Mouse (Mus musculus) testis, adult 2 months (tissue): ENCODE results near the gene Ccdc186. TPM values are rescaled to one million over a fixed set of nuclear protein-coding genes. Genes with fewer than 3 reads are reported as not detected.

Experiments
- H3K27ac ChIP-seq: fragments of 200-500 bp; 2 replicates; pipeline ENCODE4 v1.5.1; 2012; ENCODE audit warnings: low read depth, low read length; ENCODE audit not compliant: control insufficient read depth, insufficient read depth
- H3K27me3 ChIP-seq: fragments of 200-500 bp; 2 replicates; pipeline ENCODE4 v1.6.1; 2012; ENCODE audit warnings: mild to moderate bottlenecking, low read length, moderate library complexity; ENCODE audit not compliant: control insufficient read depth, insufficient read depth
- H3K36me3 ChIP-seq: fragments of 200-500 bp; 2 replicates; pipeline ENCODE4 v1.6.1; 2012; ENCODE audit warnings: mild to moderate bottlenecking, low read length; ENCODE audit not compliant: control insufficient read depth, insufficient read depth
- H3K4me1 ChIP-seq: fragments of 200-500 bp; 2 replicates; pipeline ENCODE4 v1.6.1; 2012; ENCODE audit warnings: low read length; ENCODE audit not compliant: control insufficient read depth, insufficient read depth
- H3K4me3 ChIP-seq: fragments of 200-500 bp; 2 replicates; pipeline ENCODE4 v1.5.1; 2012; ENCODE audit warnings: low read depth, mild to moderate bottlenecking, low read length, moderate library complexity, mixed read lengths; ENCODE audit not compliant: control insufficient read depth
- CTCF ChIP-seq: fragments of 200-500 bp; IDR thresholded peaks from 2 replicates; pipeline ENCODE4 v1.5.1; 2012; ENCODE audit warnings: low read depth, mild to moderate bottlenecking, inconsistent platforms, low read length, moderate library complexity; ENCODE audit not compliant: control insufficient read depth, insufficient read depth, insufficient replicate concordance
- POLR2A ChIP-seq: fragments of 200-500 bp; IDR thresholded peaks from 2 replicates; pipeline ENCODE4 v1.6.1; 2012; ENCODE audit warnings: low read depth, mild to moderate bottlenecking, inconsistent platforms, low read length, moderate library complexity; ENCODE audit not compliant: control insufficient read depth
- polyA plus RNA-seq: library from polyadenylated mRNA; depleted of rRNA; stranded (reverse); fragments of >200 nt; gene quantifications from 2 replicates; pipeline ENCODE4 v1.2.3, GENCODE M21; 2012

The Ccdc186 gene
- polyA plus RNA-seq, 1 experiment, result 13.5 TPM

DNA sequence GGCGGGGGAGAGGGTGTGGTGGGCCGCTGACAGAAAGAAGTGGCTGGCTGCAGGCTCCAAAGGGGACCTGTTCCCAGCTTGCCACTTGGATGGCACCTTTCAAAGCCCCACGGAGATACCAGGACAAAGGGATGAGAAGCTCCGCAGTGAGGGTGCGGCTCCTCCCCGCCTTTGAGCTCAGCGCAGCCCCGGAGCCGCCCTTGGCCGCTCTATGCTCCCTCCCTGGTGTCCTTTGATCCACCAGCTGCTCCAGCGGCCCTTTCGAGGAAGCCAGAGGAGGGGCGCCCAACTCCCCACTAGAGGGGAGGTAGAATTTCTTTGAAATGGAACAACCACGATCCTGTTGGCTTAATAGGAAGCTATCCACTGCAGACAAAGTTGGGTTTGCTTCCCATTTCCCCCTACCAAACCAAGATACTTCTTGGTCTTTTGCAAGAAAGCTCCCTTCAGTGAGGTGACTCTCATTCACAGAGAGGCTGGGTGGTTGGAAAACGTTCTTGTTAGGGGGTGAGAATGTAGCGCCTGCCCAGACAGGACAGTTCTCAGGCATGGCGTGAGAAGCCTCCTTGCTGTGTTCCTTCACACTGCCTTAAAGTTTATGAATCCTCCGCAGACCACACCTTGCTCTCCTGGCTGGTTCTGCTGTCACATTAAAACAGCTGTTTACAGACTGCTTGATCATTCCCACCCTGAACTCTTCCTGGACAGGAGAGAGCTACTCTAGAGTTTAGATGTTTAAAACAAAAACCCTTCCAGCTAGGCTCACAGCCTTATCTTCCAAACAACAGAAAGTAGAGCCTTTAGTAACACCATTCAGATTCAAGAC is 45.9 kb downstream of the Ccdc186 start:
- Histone ChIP-seq H3K27me3 (no peaks in the 10 kb centered on the region), H3K4me3 (no peak overlapping the region; the same call in 1 of the 2 replicates), H3K4me1 (peaks cover 3% of the 10 kb centered on the region; the same call in 1 of the 2 replicates), H3K27ac (no peak overlapping the region), H3K36me3 (no peaks in the 10 kb centered on the region)
- TF ChIP-seq POLR2A (no peak), CTCF (no peak)

DNA sequence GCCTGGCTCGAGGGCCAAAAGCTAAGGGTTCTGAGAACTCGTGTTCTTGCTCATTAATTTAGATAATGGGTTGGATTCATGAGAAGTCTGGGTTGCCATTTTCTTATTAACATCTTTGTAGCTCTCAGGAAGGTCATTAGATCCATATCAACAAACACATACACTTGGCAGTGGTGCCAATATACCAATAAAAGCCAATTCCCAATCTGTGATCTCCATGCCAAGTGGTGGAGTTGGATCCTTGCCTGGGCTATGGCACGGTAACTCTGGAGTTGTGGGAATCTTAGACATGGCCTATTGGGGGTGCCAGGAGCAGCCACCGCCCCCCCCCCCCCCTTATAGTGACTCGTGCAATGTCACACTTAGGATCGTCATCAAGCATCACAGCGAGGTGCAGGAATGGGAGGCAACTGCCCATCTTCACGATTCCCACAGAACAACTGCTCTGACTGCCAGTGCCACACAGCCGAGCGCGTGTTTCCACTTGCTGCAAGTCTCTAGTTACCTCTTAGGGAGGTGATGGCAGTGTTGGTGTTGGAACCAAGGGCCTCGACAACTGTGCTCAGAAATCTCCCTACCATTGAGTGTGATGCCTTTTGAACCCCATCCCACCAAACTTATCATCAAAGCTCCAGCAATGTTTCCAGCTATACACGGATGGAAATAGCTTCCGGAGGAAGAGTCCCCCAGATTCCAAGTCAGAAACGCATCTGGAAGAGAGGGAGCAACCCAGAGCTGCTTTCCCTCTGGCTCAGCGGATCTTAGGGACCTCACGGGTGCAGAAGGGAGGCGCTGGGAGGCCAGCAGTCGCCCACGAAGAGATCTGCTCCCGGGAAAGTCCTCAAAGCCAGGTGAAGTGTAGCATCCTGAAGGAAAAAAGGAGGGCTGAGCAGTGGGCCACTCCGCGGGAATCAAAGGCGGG is 46.8 kb downstream of the Ccdc186 start:
- Histone ChIP-seq H3K4me1 (peaks cover 3% of the 10 kb centered on the region; the same call in 1 of the 2 replicates), H3K27ac (no peak overlapping the region), H3K36me3 (no peaks in the 10 kb centered on the region), H3K4me3 (peak overlapping the region; percentile 11; the same call in 1 of the 2 replicates), H3K27me3 (no peaks in the 10 kb centered on the region)
- TF ChIP-seq POLR2A, result no peak
- TF ChIP-seq CTCF, result no peak

DNA sequence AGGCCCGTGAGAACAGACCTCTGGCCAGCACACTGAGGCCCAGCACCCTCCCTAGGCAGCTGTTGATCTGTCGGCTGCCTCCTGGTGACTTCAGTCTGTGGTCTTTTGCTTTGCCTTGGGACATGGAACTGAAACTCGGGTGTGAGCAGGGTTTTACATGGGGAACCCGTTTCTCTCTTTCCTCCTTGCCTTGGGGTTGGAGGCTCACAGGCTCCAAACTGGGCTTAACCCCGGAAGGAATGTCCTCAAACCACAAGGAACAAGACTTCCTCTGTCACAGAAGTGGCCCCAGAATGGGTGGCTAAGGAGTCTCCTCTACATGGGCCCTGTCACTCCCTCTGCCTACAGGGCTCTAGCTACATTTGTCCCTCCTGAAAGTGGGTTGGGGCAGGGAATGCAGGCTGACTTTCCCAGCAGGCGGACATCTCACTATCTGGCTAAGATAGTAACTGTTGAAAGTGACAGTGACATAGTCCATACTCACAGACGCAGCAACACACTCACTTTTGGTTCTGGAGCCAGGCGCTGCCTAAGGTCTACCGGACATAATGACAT is 47.5 kb downstream of the Ccdc186 start:
- TF ChIP-seq CTCF (no peak), POLR2A (no peak)
- Histone ChIP-seq H3K27me3 (no peaks in the 10 kb centered on the region), H3K4me3 (no peak overlapping the region), H3K4me1 (peaks cover 3% of the 10 kb centered on the region; the same call in 1 of the 2 replicates), H3K27ac (no peak overlapping the region), H3K36me3 (no peaks in the 10 kb centered on the region)

DNA sequence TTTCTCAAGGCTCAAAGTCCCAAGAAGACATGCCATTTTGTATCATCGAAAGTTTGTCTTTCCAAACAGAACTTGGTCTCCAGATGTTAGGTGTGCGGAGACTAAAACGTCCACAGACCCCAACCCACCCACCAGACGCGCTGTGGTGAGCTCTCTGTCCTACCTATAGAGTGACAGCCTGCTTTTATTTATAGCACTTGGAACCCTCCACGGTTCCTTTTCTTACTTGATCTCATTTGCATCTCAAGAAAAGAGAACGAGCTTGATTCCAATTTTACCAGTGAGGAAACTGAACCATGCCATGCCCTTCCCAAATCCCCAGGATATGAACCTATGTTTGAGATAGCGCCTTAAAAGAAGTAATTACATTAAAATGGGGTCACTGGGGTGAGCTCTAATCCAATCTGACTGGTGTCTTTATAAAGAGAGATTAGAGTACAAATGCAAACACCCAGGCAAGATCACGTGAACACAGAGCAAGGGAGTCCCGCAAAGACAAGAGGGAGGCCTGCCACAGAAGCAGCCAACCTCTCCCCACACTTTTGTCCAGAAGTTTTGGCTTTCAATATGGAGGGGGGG is 48.5 kb downstream of the Ccdc186 start:
- H3K27me3 ChIP-seq, result no peaks in the 10 kb centered on the region
- TF ChIP-seq POLR2A, result no peak
- TF ChIP-seq CTCF, result no peak
- no peak overlapping the region for H3K4me3 ChIP-seq
- H3K27ac ChIP-seq, result no peak overlapping the region
- peaks cover 3% of the 10 kb centered on the region; the same call in 1 of the 2 replicates for H3K4me1 ChIP-seq
- no peaks in the 10 kb centered on the region for H3K36me3 ChIP-seq

DNA sequence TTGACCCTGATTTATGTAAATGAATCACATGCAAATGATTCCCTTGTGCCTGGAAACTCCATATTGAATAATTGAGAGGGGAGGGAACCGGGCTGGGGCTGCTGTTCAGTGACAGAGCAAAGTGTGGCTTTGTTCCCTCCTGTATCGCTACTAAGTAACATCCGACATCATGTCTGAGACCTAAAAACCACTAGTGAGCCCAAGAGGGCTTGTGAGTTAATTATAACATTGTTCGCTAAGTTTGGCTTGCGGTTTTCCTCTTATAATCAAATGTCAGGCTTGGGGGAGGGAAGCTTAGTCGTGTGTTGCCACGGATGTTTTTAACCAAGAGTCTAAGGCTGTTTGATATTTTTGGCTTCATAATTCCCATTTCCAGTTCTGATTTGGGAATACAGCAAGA is 49.8 kb downstream of the Ccdc186 start:
- Histone ChIP-seq H3K27ac (no peak overlapping the region), H3K4me3 (no peak overlapping the region), H3K4me1 (peaks cover 3% of the 10 kb centered on the region; the same call in 1 of the 2 replicates), H3K36me3 (no peaks in the 10 kb centered on the region), H3K27me3 (no peaks in the 10 kb centered on the region)
- TF ChIP-seq POLR2A (no peak), CTCF (no peak)

DNA sequence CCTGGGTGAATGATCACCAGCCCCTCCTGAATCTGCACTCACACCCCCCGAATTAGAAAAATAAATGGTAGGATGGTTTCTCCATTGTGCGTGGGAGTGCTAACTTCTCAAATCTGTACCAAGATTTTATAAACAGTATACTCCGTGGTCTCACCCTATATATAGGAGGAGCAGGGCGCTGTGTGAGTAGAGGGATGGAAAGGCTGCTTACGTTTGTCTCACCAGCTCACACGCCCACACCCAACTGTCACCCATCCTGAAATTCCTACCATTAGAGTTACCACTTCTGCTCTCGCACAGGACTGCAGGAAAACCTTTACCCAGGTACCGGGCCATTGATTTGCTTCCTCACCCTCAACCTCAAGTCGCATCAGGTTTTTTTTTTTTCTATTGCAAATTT is 53.0 kb downstream of the Ccdc186 start:
- TF ChIP-seq CTCF (no peak), POLR2A (no peak)
- no peaks in the 10 kb centered on the region for H3K27me3 ChIP-seq
- no peaks in the 10 kb centered on the region for H3K4me1 ChIP-seq
- no peaks in the 10 kb centered on the region for H3K36me3 ChIP-seq
- no peak overlapping the region for H3K27ac ChIP-seq
- H3K4me3 ChIP-seq, result no peak overlapping the region

DNA sequence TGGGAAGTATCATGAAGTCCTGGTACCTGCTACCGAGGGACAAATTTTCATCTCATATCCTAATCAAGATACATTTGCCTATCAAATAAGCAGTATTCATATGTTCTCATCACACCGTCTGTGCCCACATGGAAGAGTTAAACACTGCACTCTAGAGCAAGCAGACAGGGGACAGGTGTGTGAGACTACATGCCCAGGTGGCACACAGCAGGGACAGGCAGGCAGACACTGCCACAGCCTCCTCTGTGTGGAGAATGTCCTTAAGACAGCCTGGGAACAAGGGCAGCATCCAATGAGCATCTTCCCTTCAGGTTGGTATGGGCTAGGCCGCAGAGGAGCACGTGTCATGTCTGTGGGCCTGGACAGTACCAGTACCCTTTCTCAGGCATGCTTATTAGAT is 59.3 kb downstream of the Ccdc186 start:
- Histone ChIP-seq H3K36me3 (no peaks in the 10 kb centered on the region), H3K4me3 (no peak overlapping the region), H3K4me1 (no peaks in the 10 kb centered on the region), H3K27me3 (no peaks in the 10 kb centered on the region), H3K27ac (no peak overlapping the region)
- no peak for TF ChIP-seq CTCF
- no peak for TF ChIP-seq POLR2A
